Mouse (Mus musculus) stomach, embryonic 16.5 days (tissue): ENCODE measurements around the gene Nanog. TPM values are rescaled to one million over a fixed set of nuclear protein-coding genes. Genes with fewer than 3 reads are reported as not detected.

Experiments used
- ATAC-seq: fragments of 200-750 bp; cut with Nextera tagmentation; 2 replicates; pipeline ENCODE4 v1.8.0; 2017; ENCODE audit warnings: moderate number of reproducible peaks, moderate TSS enrichment; ENCODE audit not compliant: insufficient read depth, low FRiP score
- H3K27ac ChIP-seq: fragments of 300-500 bp; sonication (generic); 2 replicates; pipeline ENCODE4 v1.5.1; 2014; ENCODE audit warnings: low read length
- H3K27me3 ChIP-seq: fragments of 300-500 bp; sonication (generic); 2 replicates; pipeline ENCODE4 v1.6.1; 2014; ENCODE audit warnings: low read length, control low read depth, mixed read lengths; ENCODE audit not compliant: control insufficient read depth, insufficient read depth
- H3K36me3 ChIP-seq: fragments of 300-500 bp; sonication (generic); 2 replicates; pipeline ENCODE4 v1.6.1; 2014; ENCODE audit warnings: low read length; ENCODE audit not compliant: control insufficient read depth, insufficient read depth
- H3K4me1 ChIP-seq: fragments of 300-500 bp; sonication (generic); 2 replicates; pipeline ENCODE4 v1.6.1; 2014; ENCODE audit warnings: low read length, control low read depth, mixed read lengths; ENCODE audit not compliant: control insufficient read depth, insufficient read depth
- H3K4me2 ChIP-seq: fragments of 300-500 bp; sonication (generic); 2 replicates; pipeline ENCODE4 v1.6.1; 2014; ENCODE audit warnings: low read depth, low read length, mixed read lengths
- H3K4me3 ChIP-seq: fragments of 300-500 bp; sonication (generic); replicated peaks from 2 replicates; pipeline ENCODE4 v1.5.1; 2014; ENCODE audit warnings: mild to moderate bottlenecking, low read length
- H3K9ac ChIP-seq: fragments of 300-500 bp; sonication (generic); 2 replicates; pipeline ENCODE4 v1.6.1; 2014; ENCODE audit warnings: low read length
- H3K9me3 ChIP-seq: fragments of 300-500 bp; sonication (generic); replicated peaks from 2 replicates; pipeline ENCODE4 v1.6.1; 2016; ENCODE audit warnings: low read length, control low read depth; ENCODE audit not compliant: control insufficient read depth
- WGBS: fragments of 180-500 bp; shearing (Covaris S2); extraction: QIAGEN DNeasy Blood & Tissue Kit; methylation state at CpG from one replicate; pipeline ENCODE4 v1.1.7; 2014; 5-methylcytosine and 5-hydroxymethylcytosine counted together
- polyA plus RNA-seq: library from polyadenylated mRNA; unstranded; fragments of >200 nt; fragmentation: Nextera tagmentation; extraction: Ambion mirVana; gene quantifications from 2 replicates; pipeline ENCODE4 v1.2.1, GENCODE M21; 2015

Gene Nanog
- 0.14 and 0.22 TPM in 2 replicates for polyA plus RNA-seq

- peaks cover 2% of the 10 kb centered on the region; the same call in 1 of the 2 replicates for H3K4me1 ChIP-seq
- no peaks in the 10 kb centered on the region for H3K9me3 ChIP-seq
- no peaks in the 10 kb centered on the region for H3K36me3 ChIP-seq
- no peak within 1 kb of the TSS for H3K9ac ChIP-seq
- no peak within 1 kb of the TSS for H3K4me3 ChIP-seq
- no peaks in the 10 kb centered on the region for H3K27me3 ChIP-seq
- ATAC-seq: no peak
- WGBS: 21% methylated on average over 12 of the region's 12 CpGs
- no peak within 1 kb of the TSS for H3K4me2 ChIP-seq
- H3K27ac ChIP-seq: no peak within 1 kb of the TSS
These were observed at the start of gene Nanog for GRCm38 (mm10) chr6:122707036-122707800. Gene Nanog (plus strand): TSS chr6:122707489.

GRCm38 (mm10) chr6:122657630-122658029 is 49.7 kb upstream of the Nanog start:
- H3K9me3 ChIP-seq: no peaks in the 10 kb centered on the region
- no peaks in the 10 kb centered on the region for H3K27me3 ChIP-seq
- no peak overlapping the region for H3K4me2 ChIP-seq
- H3K9ac ChIP-seq: no peak overlapping the region
- H3K4me3 ChIP-seq: no peak overlapping the region
- no peak overlapping the region for H3K27ac ChIP-seq
- WGBS: 70% methylated on average over 5 of the region's 5 CpGs
- H3K36me3 ChIP-seq: no peaks in the 10 kb centered on the region
- ATAC-seq: no peak
- H3K4me1 ChIP-seq: no peaks in the 10 kb centered on the region

- Histone ChIP-seq H3K9me3 (no peaks in the 10 kb centered on the region), H3K4me2 (no peak overlapping the region), H3K4me3 (no peak overlapping the region), H3K27ac (no peak overlapping the region), H3K27me3 (no peaks in the 10 kb centered on the region; the same call in 1 of the 2 replicates), H3K36me3 (no peaks in the 10 kb centered on the region), H3K9ac (no peak overlapping the region), H3K4me1 (no peaks in the 10 kb centered on the region)
- 12% methylated on average over 7 of the region's 7 CpGs for WGBS
- ATAC-seq: no peak
These were observed 47.7 kb upstream of the Nanog start for GRCm38 (mm10) chr6:122659567-122659966.

- WGBS: 31% methylated on average over 8 of the region's 8 CpGs
- H3K4me3 ChIP-seq: no peak overlapping the region
- no peaks in the 10 kb centered on the region; the same call in 1 of the 2 replicates for H3K27me3 ChIP-seq
- no peaks in the 10 kb centered on the region for H3K4me1 ChIP-seq
- H3K9me3 ChIP-seq: no peaks in the 10 kb centered on the region
- H3K9ac ChIP-seq: no peak overlapping the region
- no peak for ATAC-seq
- H3K36me3 ChIP-seq: no peaks in the 10 kb centered on the region
- H3K4me2 ChIP-seq: no peak overlapping the region
- H3K27ac ChIP-seq: no peak overlapping the region
These were observed 46.5 kb upstream of the Nanog start for GRCm38 (mm10) chr6:122660601-122661379.

DNA sequence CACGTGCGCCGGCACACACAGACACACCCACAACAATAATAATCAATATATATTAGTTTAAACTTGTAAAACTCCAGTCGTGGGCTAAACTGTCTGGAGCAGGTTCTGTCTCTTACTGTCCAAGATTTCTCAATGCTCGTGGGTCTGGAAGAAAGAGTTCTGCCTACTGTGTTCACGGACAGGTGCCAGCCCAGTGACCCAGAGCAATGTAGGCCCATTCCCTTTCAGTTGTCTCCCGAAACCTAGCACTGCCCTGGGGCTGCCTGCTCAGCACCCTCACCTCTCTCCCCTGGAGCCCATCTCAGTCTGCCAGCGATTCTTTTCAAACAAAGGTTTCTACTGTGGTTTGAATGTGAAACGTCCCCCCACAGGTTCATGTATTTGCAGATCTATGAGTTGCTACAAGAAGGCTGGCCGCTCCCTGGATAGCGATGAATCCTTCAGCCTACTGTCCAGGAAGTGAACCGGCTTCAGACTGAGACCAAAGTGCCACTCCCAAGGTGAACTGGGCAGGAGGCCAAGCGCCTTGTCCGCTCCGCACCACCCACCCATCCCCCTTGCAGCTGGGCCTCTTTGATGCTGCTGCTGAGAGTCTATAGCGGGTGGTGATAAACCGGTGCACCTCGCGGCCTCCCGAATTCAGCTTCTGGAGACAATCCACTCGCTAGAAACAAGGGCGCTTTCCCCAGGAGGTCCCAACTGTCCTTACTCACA is 44.6 kb upstream of the Nanog start:
- ATAC-seq: 0 out of 2 replicates have a peak, but pooled peaks have one; percentile 41
- H3K9ac ChIP-seq: no peak overlapping the region
- H3K4me1 ChIP-seq: no peaks in the 10 kb centered on the region
- H3K27me3 ChIP-seq: no peaks in the 10 kb centered on the region; the same call in 1 of the 2 replicates
- H3K4me3 ChIP-seq: no peak overlapping the region
- no peak overlapping the region for H3K27ac ChIP-seq
- H3K4me2 ChIP-seq: no peak overlapping the region
- no peaks in the 10 kb centered on the region for H3K36me3 ChIP-seq
- 29% methylated on average over 22 of the region's 22 CpGs for WGBS
- no peaks in the 10 kb centered on the region for H3K9me3 ChIP-seq

GRCm38 (mm10) chr6:122663596-122664206 is 43.6 kb upstream of the Nanog start:
- Histone ChIP-seq H3K4me3 (no peak overlapping the region), H3K27me3 (no peaks in the 10 kb centered on the region; the same call in 1 of the 2 replicates), H3K27ac (no peak overlapping the region), H3K4me1 (no peaks in the 10 kb centered on the region), H3K4me2 (no peak overlapping the region), H3K9ac (no peak overlapping the region), H3K36me3 (no peaks in the 10 kb centered on the region), H3K9me3 (no peaks in the 10 kb centered on the region)
- ATAC-seq: no peak
- 31% methylated on average over 14 of the region's 14 CpGs for WGBS

- 49% methylated on average over 7 of the region's 7 CpGs for WGBS
- Histone ChIP-seq H3K36me3 (no peaks in the 10 kb centered on the region), H3K9me3 (no peaks in the 10 kb centered on the region), H3K27me3 (no peaks in the 10 kb centered on the region; the same call in 1 of the 2 replicates), H3K4me2 (no peak overlapping the region), H3K4me3 (no peak overlapping the region), H3K27ac (no peak overlapping the region), H3K4me1 (peaks cover 4% of the 10 kb centered on the region; the same call in 1 of the 2 replicates), H3K9ac (no peak overlapping the region)
- ATAC-seq: no peak
These were observed 41.4 kb upstream of the Nanog start for GRCm38 (mm10) chr6:122665866-122666265.

GRCm38 (mm10) chr6:122667715-122668114 is 39.6 kb upstream of the Nanog start:
- H3K27ac ChIP-seq: no peak overlapping the region
- H3K27me3 ChIP-seq: no peaks in the 10 kb centered on the region; the same call in 1 of the 2 replicates
- peaks cover 4% of the 10 kb centered on the region; the same call in 1 of the 2 replicates for H3K4me1 ChIP-seq
- ATAC-seq: no peak
- no peaks in the 10 kb centered on the region for H3K9me3 ChIP-seq
- H3K36me3 ChIP-seq: no peaks in the 10 kb centered on the region
- no peak overlapping the region for H3K4me2 ChIP-seq
- no peak overlapping the region for H3K4me3 ChIP-seq
- WGBS: 71% methylated on average over 5 of the region's 5 CpGs
- H3K9ac ChIP-seq: no peak overlapping the region
